Mouse (Mus musculus) granulocyte monocyte progenitor cell, adult 5-6 weeks (primary cell): ENCODE measurements around the gene Ott. TPM values are rescaled to one million over a fixed set of nuclear protein-coding genes. Genes with fewer than 3 reads are reported as not detected.
"Not testable (repeated sequence)": the region's sequence is repeated elsewhere in the genome, so short reads cannot be mapped to it uniquely, and the experiment has no call there.

Experiments
- ATAC-seq: replicated peaks from 2 replicates; pipeline ENCODE4 v1.8.0; 2016; ENCODE audit warnings: mild to moderate bottlenecking, moderate TSS enrichment, inconsistent platforms; ENCODE audit not compliant: poor library complexity, severe bottlenecking
- total RNA-seq, 2 experiments: library from RNA; stranded (forward) in 1 of 2; stranded (reverse) in 1 of 2; fragments of 200-712, 200-1000 nt in 1 of 2; fragments of >200 nt in 1 of 2; fragmentation: Nextera tagmentation in 1 of 2; gene quantifications; 2 replicates each; pipeline ENCODE4 v1.2.3; 2014 to 2017

The Ott gene
- total RNA-seq (2014; fragmentation: Nextera tagmentation) = not detected in 2 replicates
- not detected in 2 replicates for total RNA-seq (2017)

GRCm38 (mm10) chrX:149073982-149074381 is at the start of gene Ott:
TSS of gene Ott (plus strand) at chrX:149074282.
- not testable (repeated sequence) for ATAC-seq

Other genes with a start within 250 kb of the Ott start
- gene Luzp4, start 216.6 kb upstream of the Ott start, total RNA-seq (2014; fragmentation: Nextera tagmentation) = not detected in 2 replicates
- not detected in 2 replicates for gene Luzp4, start 216.6 kb upstream of the Ott start, total RNA-seq (2017)
- gene Gm15093, start 198.1 kb downstream of the Ott start, total RNA-seq (2014; fragmentation: Nextera tagmentation) = not detected in 2 replicates
- not detected in 2 replicates for gene Gm15093, start 198.1 kb downstream of the Ott start, total RNA-seq (2017)